Mouse (Mus musculus) kidney, adult 2 months (tissue): ENCODE results near the gene Mylk.

Source experiments
- CTCF ChIP-seq: fragments of 200-500 bp; conservative IDR thresholded peaks from 2 replicates; pipeline ENCODE4 v1.5.1; 2011; ENCODE audit warnings: low read depth, mild to moderate bottlenecking, control low read depth, low read length, moderate library complexity, mixed read lengths; ENCODE audit not compliant: insufficient read depth, insufficient read length
- POLR2A ChIP-seq: fragments of 200-500 bp; IDR thresholded peaks from one replicate; pipeline ENCODE4 v1.6.1; 2011; ENCODE audit warnings: low read depth, low read length, control low read depth

GRCm38 (mm10) chr16:34999016-34999415, 254.0 kb downstream of the Mylk start:
- TF ChIP-seq CTCF, result no peak
- no peak for TF ChIP-seq POLR2A
